Mouse (Mus musculus) spleen, adult 18-20 months (tissue): ENCODE measurements around the gene Gpr137b.
"Not testable (repeated sequence)": the region's sequence is repeated elsewhere in the genome, so short reads cannot be mapped to it uniquely, and the experiment has no call there.

Experiments used
- DNase-seq, 2 experiments: peaks; one replicate each; pipeline ENCODE4 v3.0.0; 2022; ENCODE audit warnings: mixed read lengths in 2 of 2

The Gpr137b gene

GRCm38 (mm10) chr13:13363536-13363935, 30.3 kb downstream of the Gpr137b start:
- DNase-seq = not testable (repeated sequence)

DNA sequence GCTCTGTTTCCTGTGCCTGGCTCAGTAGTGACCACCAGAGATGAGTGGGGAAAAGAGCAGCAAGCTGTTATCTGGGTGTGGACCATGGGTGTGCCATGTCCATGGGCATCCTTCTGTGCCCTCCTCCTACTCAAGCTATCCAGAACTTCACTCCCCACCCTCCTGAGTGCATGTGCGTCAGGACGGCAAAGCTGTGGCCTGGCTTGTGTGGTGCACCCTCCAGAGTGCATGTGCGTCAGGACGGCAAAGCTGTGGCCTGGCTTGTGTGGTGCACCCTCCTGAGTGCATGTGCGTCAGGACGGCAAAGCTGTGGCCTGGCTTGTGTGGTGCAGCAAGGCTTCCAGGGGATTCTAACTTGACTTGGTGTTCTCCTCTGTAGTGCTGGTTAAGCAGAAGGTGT, 31.6 kb downstream of the Gpr137b start:
- not testable (repeated sequence) for DNase-seq

GRCm38 (mm10) chr13:13360045-13360444, 33.8 kb downstream of the Gpr137b start:
- not testable (repeated sequence) for DNase-seq

GRCm38 (mm10) chr13:13358602-13359001, 35.2 kb downstream of the Gpr137b start:
- not testable (repeated sequence) for DNase-seq

- DNase-seq = not testable (repeated sequence)
These were observed 35.7 kb downstream of the Gpr137b start for GRCm38 (mm10) chr13:13358097-13358496.

GRCm38 (mm10) chr13:13352113-13352512, 41.7 kb downstream of the Gpr137b start:
- DNase-seq = not testable (repeated sequence)

- not testable (repeated sequence) for DNase-seq
These were observed 43.1 kb downstream of the Gpr137b start for GRCm38 (mm10) chr13:13350681-13351080.

DNA sequence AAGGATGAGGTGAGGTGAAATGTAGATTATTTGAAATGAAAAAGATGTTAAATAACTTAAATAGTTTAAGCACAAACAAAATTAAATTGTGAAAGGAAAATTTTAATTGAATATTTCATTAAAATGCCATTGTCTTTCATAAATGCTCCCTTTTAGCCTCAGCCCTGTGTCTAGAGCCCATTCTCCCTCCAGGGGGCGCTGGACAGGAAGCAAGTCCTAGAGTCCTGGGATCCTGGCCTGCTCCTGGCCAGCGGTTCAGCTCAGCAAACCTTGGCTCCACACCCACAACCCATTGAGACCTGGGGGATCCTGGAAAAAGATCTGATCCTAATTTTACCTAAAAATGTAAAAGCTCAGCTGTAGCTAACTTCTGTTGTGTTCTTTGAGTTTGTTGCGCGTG, 44.5 kb downstream of the Gpr137b start:
- DNase-seq = peak; percentile 27 to 71

DNA sequence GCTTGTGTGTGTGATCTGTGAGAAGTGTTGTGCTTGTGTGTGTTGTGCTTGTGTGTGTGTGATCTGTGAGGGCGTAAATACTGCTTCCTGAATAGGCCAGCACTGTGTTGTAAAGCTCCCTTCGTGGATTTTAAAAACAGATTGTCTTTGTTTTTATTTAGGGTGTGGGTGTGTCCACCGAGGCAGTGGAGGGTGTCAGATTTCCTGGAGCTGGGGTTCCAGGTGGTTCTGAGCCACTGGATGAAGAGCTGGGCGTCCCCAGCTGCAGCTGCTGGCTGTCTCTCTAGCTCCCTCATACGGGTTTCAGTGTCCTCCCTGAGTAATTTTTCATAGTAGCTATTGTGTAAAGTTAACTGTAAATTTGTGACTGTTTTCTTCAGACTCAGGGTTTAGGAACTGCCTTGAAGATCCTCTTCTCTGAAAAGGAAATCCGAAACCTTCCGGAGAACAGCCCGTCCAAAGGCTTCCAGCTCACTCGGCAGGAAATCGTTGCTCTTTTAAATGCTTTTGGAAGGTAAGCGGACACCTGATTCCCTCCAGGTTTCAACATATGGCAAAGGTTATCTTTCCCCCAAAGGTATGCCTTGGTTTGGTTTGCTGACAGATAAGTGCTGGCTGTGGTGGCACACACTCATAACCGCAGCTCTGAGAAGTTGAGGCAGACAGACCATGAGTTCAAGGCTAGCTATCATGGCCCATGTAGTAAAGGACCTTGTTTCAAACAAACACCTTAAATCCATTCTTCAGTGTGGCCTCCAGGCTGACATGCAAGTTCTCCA, 46.0 kb downstream of the Gpr137b start:
- DNase-seq = not testable (repeated sequence)

- DNase-seq = not testable (repeated sequence)
These were observed 56.5 kb downstream of the Gpr137b start for GRCm38 (mm10) chr13:13337361-13337760.

DNA sequence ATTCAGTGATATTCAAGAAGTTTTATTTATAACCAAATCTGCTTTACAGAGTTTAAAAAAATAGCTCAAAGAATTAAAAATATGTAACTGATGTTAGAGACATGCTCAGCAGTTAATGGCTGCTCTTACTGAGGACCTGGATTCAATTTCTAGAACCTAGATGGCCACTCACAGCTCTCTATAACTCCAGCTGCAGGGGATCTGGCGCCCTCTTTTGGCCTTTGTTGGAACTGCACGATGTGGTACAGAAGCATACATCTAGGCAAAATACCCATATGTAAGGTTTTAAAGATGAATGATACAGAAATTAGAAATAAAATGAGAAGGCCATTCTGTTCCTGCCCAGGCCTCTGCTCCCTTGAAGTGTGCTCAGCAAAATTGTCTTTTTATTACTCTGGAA, 64.9 kb downstream of the Gpr137b start:
- DNase-seq = peak; percentile 30 to 76
